Mouse (Mus musculus): ENCODE results near the gene Mark1.

Gene Mark1

DNA sequence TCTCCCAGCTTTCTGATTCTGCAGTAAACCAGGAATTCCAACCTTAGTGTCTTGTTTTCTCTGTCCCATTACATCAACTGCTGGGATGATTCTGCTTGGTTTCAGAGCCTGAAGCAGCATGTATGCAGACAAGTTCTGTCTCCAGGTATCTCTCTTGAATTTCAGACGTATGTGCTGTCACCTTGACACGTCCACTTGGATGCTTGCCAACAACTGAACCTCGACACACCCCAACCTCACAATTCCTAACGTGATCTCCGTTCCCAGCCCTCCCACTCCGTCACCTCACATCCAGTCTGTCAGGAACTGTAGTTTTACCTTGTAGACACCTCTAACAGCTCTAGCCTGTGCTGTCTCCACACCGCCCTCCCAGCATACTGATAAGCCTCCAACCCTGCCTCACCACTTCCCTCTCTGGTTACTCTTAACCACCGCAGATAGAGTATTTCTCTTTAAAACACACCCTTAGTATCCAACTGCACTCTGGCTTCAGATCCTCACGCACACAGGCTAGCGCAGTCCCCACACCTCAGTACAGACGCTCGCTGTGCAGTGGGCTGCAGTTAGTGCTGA lies 36.2 kb downstream of the Mark1 start:
- no peak for DNase-seq (ENCODE audit: low spot score in 2 of 2)

DNA sequence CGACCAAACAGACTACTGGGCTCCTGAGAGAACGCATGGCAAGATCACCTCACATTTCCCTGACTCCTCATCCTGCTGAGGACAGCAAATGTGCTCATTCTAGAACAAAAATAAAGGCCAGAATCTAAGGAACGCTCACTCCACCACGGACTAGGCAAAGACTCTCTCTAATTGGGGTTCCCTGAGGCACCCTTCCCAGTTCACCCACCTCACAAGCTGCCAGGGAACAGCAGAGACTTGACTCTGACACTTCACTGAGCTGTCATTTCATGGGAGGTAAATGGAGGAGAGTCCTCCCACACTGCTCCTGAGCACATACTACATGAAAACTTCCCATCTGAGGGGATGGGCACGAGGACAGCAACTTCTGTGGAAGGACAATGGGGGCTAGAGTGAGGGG lies 37.5 kb downstream of the Mark1 start:
- no peak for DNase-seq (ENCODE audit: low spot score in 2 of 2)

DNA sequence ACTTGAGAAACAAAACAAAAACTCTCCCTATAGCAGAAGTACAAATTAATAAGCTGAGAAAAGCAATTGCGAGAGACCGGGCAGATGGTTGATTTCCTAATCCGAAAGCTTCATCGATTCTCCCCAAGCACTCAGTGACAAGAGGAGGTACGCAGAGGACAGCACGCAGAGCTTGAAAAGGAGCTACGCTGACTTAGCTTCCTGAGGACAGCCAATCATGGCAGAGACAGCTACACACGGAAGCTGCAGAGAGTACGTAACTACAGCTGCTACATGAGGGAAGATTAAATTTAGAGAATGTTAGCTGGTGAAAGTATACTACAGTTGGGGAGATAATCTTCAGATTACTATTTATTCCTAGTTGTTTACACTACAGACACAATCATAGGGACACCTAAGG lies 40.6 kb downstream of the Mark1 start:
- no peak for DNase-seq (ENCODE audit: low spot score in 2 of 2)

DNA sequence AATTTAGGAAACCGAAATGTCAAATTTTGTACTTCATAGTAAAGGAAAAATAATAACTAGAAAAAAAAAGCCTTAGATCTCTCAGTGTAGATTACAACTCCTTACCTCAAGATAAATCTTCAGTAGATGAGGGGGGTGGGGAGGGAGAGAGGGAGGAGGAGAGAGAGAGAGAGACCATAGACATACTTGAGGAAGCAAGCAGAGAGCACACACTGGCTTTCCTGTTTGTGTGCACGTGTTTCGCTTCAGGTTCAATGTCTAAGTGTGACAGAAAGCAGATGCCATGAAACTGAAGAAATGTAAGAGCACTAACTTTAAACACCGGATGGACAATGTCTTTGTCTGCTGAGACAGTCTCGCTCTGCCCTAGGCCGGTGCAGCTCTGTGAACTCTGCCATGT lies 41.0 kb downstream of the Mark1 start:
- DNase-seq (ENCODE audit: low spot score in 2 of 2), result no peak

DNA sequence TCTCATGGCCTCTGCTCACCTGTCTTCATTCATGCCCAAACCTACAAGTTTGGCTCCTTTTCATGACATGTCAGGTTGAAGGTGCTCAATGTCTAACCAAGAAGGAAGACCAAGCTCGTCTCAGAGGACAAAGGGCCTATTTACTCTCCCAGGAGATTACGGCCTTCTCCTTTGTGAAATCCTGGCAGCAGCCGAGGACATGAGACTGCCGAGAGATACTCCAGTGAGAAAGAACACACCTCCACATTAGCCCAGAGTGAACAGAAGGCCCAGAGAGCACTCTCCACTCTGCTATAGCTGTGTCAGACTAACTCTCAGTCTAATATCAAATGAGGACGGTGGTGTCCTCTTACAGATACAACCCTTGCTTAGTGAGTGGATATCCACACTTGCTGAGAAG lies 47.6 kb downstream of the Mark1 start:
- DNase-seq (ENCODE audit: low spot score in 2 of 2), result no peak

DNA sequence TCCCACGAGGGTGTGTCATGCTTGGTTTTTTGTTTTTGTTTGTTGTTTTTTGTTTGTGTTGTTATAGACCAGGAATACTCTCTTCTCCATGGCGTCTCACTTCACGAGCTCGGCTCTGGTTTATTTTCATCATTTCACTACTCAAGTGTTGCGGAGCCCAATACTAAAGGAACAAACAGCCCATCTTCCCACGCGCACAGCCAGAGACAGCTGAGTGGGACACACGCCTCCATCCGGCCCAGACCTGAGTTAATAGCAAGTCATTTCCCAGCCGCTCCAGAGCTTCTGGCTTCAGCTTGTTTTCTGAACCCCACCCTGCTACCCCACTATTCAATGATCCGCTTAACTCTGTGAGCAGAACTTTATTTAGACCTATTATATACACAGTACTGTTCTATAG lies 48.3 kb downstream of the Mark1 start:
- DNase-seq (ENCODE audit: low spot score in 2 of 2), result peak; percentile 73 to 76

DNA sequence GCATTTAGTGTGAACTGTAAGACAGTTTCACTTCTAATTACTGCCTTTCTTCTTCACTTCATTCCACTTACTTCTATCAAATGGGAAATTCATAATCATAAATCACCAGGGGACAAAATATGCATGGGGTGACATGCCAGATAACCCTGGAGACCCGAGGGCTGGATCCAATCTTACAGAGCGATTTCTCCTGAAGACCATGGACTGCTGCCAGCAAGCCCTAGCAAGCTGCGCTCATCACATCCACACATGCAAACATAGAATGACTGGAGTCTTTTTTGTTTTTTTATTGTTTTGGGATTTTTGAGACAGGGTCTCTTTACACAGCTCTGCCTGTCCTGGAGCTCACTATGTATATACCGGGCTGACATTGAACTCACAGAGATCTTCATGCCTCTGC lies 61.3 kb downstream of the Mark1 start:
- DNase-seq (ENCODE audit: low spot score in 2 of 2), result no peak

DNA sequence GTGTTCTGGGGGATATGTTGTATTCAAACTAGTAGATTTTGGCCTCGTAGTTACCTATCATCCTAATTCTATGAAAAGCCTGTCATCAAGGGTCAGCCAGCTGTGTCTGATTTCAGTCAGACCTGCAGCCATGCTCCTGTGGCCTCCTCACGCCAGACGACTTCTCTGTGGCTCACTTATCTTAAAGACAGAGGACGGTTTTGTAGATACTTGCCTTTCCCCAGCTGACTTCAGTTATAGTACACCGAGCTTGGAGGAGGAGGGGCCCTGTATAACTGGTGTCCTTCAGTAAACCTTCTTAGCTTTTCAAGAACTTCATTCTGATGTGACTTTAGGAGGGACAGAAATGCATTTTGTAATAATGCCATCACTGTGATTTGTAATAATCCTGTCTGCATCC lies 63.4 kb downstream of the Mark1 start:
- DNase-seq (ENCODE audit: low spot score in 2 of 2), result no peak

DNA sequence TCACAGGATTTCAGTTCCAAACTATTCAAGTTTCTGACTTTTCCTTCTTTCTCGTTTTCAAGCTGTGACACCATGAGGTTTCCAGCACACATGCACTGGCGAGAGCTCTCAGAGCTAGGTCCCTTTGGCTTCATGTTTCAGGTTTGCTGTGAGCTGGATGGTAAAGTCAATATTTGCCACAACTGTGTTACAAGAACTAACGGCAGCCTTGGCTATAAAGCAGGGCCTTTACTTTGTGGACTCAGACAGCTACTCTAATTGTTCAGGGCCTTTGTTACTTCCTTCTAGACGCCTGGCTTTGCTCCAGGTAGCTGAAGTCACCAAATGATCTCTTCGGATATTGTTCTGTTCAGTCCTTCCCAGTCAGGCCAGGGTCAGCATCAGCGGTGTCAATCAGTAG lies 63.9 kb downstream of the Mark1 start:
- no peak for DNase-seq (ENCODE audit: low spot score in 2 of 2)

DNA sequence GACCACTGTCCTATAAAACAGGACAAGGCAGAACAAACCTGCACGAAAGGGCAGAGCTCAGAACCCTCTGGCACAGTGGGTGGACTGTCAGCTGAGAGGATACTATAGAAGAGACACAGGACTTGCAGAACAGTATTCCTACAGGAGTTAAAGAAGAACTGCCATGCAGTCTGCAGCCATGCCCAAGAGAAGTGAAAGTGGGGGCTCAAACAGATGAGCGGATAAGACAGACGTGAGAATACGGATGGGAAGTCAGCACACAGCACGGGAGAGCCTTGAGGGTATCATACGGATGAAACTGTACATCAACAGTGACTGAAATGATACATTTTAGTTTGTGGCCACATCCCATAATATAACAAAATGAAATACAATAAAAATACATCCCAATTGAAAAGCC lies 68.3 kb downstream of the Mark1 start:
- DNase-seq (ENCODE audit: low spot score in 2 of 2), result no peak

DNA sequence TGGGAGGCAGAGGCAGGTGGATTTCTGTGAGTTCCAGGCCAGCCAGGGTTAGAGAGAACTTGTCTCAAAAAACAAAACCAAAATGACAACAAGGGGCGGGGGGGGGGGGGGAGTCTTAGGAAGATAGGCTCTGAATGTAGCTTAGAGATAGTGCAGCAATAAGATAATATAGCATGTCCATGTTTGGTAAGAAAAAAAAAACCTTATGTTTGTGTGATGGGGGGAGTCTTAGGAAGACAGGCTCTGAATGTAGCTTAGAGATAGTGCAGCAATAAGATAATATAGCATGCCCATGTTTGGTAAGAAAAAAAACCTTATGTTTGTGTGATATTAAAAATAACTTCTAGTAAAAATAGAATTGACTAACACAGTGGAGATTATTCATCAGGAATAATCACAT lies 71.0 kb downstream of the Mark1 start:
- no peak for DNase-seq (ENCODE audit: low spot score in 2 of 2)

DNA sequence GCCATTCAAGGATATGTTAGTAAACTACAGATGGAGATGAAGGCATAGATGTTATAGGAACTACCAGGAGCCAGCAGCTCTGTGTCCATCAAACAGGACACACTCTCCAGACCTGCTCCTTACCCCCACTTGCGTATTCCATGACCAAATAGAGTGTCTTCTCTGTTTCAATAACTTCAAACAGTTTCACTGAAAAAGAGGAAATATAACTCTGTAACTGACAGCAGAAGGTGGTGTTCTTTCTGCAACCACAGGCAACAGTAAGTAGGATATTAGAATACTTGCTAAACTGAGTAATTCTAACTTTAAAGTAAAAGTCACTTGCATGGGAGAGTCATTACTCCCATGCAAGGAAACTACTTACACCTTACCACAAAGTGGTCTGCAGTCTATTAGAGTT lies 71.5 kb downstream of the Mark1 start:
- DNase-seq (ENCODE audit: low spot score in 2 of 2), result no peak

DNA sequence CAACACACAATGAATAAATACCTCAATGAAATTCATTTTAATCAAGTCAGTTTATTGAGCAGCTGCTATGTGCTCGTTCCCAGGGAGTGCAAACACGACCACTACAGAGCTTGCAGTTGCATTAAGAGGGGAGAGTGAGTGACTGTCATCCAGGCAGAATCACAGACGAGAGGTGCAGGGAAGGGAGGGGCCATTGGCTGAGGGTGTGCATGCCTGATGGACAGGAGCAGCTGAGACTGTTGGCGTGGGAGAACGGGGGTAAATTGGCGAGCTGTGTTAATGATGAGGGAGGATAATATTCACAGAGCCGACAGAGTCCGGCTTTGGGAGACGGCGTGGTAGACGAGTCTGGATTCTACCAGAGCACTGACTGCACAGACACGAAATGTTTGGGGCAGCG lies 76.5 kb downstream of the Mark1 start:
- no peak for DNase-seq (ENCODE audit: low spot score in 2 of 2)

DNA sequence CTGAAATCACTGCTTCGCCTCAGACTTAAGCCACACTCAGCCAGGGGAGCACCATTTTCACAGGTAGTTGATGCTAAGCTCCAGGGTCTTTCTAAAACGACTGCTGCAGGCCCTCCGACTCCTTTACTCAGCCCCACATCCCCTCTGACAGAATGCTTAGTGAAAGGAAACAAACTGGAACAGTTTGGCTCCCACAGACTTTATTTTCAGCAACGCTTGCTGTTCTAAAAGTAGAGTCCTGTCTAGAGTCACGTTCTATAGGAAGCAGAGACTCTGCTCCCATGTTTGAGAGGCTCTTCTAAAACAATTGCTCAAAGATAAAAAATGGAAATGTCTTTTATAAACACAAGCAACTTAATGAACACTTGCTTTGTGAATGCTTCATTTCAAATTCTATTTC lies 79.3 kb downstream of the Mark1 start:
- DNase-seq (ENCODE audit: low spot score in 2 of 2), result no peak

DNA sequence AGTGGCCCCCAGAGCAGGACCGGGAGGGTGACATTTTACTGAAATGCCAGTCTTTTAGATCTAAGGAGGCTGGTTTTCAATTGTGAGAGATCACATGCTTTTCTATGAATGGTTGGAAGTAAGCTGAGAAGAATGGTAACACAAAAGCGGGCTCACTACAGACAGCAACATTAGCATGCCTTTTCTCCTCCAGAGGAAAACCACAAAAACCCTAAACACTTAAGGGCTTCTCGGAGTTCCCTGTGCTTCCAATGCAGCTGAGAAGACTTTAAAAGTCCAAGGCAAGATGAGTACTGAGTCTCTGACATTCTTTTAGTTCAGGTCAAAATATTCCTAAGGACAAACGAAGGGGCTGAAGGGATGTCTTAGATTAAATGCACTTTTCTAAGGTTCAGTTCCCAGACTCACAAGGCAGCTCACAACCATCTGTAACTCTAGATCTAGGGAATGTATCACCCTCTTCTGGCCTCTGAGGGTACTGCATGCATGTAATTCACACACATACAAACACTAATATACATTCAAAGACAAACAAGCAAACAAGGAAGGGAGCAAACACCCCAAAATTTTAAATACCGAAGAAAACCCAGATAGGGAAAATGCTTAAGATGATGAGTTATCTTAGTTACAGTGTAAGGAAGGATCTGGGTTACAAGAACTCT lies 81.0 kb downstream of the Mark1 start:
- no peak for DNase-seq (ENCODE audit: low spot score in 2 of 2)

DNA sequence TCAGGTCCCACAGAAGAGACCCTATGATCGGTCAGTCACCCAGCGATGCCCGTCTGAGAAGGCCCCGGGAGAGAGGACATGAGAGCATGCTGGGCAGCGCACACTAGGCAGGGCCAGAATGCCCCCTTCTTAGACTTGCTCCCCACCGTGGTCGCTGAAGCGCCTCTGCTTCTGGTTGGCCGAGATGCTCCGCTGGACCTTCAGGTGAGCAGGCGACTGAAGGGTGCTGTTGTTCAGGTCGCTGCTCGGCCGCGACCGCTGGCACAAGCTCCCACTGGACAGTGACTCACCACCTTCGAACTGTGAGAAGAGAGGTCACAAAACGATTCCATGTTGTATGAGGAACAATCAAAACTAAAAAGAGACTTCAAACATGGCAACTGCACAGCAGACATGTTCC lies 87.0 kb downstream of the Mark1 start:
- no peak for DNase-seq (ENCODE audit: low spot score in 2 of 2)

DNA sequence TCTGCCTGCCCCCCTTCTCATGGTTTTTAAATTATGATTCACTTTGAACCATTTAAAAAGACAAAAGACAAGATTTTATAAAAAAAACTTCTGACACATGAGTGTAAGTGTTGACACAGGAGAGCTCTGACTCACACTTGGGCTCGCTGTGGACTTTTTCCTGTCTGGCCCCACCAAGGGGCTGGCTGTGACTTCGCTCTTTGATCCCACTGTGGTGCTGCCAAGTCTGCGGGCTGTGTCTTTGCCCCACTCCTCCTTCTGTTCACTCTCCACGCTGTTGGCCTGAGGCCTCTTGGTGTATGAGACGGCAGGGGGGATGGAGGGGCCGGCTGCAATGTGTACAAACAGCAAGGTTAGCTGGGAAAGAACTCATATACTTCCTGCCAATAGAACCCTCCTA lies 87.5 kb downstream of the Mark1 start:
- no peak for DNase-seq (ENCODE audit: low spot score in 2 of 2)

DNA sequence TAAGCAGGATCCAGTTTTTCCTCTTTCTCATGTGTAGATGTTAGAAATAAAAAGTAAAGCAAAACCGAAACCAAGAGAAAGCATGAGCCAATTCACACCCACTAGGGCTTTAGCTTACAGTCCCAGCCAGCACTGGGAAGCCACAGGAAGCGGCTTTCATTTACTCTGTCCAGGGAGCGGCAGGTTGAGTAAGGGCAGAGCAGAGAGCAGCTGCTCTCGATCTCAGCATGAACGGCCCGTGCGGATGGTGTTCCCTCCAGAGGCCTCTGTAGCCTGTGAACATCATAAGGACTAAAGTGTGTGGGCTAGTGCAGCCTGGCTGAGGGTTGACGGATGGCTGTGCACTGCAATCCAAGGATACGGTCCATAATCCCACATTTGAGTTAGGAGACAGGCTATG lies 90.8 kb downstream of the Mark1 start:
- no peak for DNase-seq (ENCODE audit: low spot score in 2 of 2)

DNA sequence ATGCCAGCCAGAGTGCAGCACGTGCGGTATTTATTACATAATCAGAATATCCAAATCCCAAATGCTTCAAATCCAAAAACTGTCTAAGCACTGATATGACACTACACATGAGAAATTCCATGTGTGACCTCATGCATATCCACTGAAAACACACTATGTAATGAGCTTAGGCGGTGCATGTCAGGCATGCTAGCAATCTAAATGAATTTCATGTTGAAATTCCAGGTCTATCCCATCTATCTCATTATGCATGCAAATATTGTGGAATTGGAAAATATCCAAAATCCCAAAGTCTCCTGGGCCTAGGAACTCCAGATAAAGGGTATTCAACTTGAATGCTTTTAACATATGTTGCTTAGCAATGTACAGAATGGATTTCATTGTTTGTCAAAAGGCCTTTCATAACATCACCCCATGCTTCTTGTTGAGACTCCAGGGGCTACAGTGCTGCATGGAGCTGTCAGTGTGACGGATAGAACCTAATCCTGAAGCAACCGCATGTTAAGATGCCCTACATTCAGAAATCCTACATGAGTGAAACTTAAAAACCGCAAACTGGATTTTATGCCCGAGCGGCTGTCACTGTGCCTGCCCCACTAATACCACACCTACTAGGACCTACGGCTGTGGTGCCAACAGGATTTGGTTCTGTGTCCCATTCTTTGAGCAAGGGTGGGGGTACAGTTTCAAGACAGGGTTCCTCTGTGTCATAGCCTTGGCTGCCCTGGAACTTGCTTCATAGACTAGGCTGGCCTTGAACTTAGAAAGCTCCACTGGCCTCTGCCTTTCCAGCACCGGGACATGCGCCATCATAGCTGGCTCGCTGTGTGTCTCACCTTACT lies 93.2 kb downstream of the Mark1 start:
- no peak for DNase-seq (ENCODE audit: low spot score in 2 of 2)

DNA sequence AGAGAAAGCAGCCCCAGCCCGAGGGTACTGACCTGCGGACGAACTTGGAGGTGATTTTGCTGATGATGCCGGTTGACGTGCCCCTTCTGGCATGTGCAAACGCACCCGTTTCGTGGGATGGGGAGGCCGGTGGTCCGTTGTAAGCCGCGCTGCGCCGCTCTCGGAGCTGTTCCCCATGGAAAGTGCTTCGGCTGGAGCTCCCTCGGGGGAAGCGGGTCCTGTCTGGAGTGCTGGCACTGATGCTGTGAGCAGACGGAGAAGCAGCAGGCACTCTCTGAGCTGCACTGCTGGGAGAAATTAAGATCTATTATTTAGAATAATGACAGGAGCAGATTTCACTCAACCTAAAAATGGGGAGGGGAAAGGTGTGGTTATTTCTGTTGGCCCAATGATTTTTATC lies 94.0 kb downstream of the Mark1 start:
- no peak for DNase-seq (ENCODE audit: low spot score in 2 of 2)

DNA sequence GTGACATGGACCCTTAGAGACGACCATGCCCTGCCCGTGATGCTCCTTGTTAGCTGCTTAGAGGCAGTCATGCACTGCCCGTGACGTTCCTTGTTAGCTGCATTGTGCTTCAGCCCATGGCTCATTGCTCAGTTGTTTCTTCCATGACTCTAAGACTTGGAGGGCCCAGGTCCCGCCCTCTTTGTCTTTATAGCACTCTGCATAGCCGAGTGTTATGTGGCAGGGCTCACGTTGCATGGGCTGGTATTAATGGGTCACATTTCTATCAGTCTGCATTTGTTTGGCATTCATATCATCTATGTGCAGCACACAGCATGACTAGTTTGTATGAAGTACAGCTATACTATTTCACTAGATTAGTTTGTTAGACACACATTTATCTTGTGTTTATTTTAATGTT lies 95.7 kb downstream of the Mark1 start:
- no peak for DNase-seq (ENCODE audit: low spot score in 2 of 2)

DNA sequence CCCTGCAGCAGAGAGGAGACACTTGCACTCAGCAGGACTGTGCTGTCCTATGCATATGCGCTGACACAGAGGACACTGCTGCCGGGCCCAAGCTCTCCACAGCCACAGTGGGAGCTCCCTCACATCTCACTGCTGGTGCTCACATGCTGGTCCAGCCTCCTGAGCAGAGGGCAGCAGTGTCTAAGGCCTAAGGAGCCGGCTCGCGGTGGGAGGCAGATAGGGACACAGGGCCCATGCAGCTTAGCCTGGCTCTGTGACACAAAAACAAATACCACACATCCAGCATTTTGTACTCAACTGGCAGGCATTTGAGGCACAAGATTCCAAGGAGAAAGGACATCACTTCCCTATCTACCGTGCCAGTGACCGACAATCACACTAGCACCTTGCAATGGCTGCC lies 96.5 kb downstream of the Mark1 start:
- no peak for DNase-seq (ENCODE audit: low spot score in 2 of 2)

DNA sequence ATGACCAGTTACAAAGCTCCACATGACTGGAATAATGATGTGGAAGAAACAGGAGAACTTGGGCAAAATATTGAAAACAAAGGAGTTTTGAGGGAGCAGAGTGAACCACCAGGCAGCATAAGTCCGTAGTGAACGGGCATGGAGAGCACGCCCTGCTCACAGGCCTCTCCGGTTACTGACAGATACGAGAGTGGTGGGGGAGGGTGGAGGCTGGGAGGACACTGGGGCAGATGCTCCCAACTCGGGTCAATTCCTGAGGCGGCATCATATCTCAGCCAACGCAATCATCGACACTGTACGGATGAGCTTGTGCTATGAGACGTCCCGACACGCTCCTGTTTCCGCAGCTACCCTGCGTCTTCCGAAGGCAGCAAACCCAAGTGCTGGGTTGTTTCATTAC lies 102.0 kb downstream of the Mark1 start:
- DNase-seq (ENCODE audit: low spot score in 2 of 2), result no peak

All from right cerebral cortex, adult 2 months (tissue).